Mouse (Mus musculus) lung, embryonic 16.5 days (tissue): ENCODE measurements around the gene Cldn3. TPM values are rescaled to one million over a fixed set of nuclear protein-coding genes. Genes with fewer than 3 reads are reported as not detected.

Experiments used
- ATAC-seq: fragments of 200-750 bp; cut with Nextera tagmentation; 2 replicates; pipeline ENCODE4 v1.8.0; 2017; ENCODE audit warnings: low read depth, mild to moderate bottlenecking, moderate library complexity
- H3K27ac ChIP-seq: fragments of 300-500 bp; sonication (generic); 2 replicates; pipeline ENCODE4 v1.5.1; 2014; ENCODE audit warnings: mild to moderate bottlenecking, control low read depth, low read length
- H3K27me3 ChIP-seq: fragments of 300-500 bp; sonication (generic); 2 replicates; pipeline ENCODE4 v1.6.1; 2014; ENCODE audit warnings: low read depth, low read length, mixed read lengths; ENCODE audit not compliant: control insufficient read depth, insufficient read depth
- H3K36me3 ChIP-seq: fragments of 300-500 bp; sonication (generic); 2 replicates; pipeline ENCODE4 v1.6.1; 2014; ENCODE audit warnings: low read length; ENCODE audit not compliant: control insufficient read depth, insufficient read depth
- H3K4me1 ChIP-seq: fragments of 300-500 bp; sonication (generic); replicated peaks from 2 replicates; pipeline ENCODE4 v1.6.1; 2014; ENCODE audit warnings: low read length, mixed read lengths; ENCODE audit not compliant: control insufficient read depth, insufficient read depth
- H3K4me2 ChIP-seq: fragments of 300-500 bp; sonication (generic); 2 replicates; pipeline ENCODE4 v1.6.1; 2014; ENCODE audit warnings: low read depth, low read length, control low read depth
- H3K4me3 ChIP-seq: fragments of 300-500 bp; sonication (generic); 2 replicates; pipeline ENCODE4 v1.5.1; 2014; ENCODE audit warnings: mild to moderate bottlenecking, low read length, control low read depth
- H3K9ac ChIP-seq: fragments of 300-500 bp; sonication (generic); 2 replicates; pipeline ENCODE4 v1.6.1; 2014; ENCODE audit warnings: low read length, control low read depth
- H3K9me3 ChIP-seq: fragments of 300-500 bp; sonication (generic); 2 replicates; pipeline ENCODE4 v1.6.1; 2016; ENCODE audit warnings: low read length; ENCODE audit not compliant: control insufficient read depth
- WGBS: fragments of 180-500 bp; shearing (Covaris S2); extraction: QIAGEN DNeasy Blood & Tissue Kit; methylation state at CpG from one replicate; pipeline ENCODE4 v1.1.7; 2014; 5-methylcytosine and 5-hydroxymethylcytosine counted together
- polyA plus RNA-seq: library from polyadenylated mRNA; unstranded; fragments of >200 nt; fragmentation: Nextera tagmentation; extraction: Ambion mirVana; gene quantifications from 2 replicates; pipeline ENCODE4 v1.2.1, GENCODE M21; 2015

Cldn3 gene
- polyA plus RNA-seq, 1 experiment from 2014 or later = 328 TPM

DNA sequence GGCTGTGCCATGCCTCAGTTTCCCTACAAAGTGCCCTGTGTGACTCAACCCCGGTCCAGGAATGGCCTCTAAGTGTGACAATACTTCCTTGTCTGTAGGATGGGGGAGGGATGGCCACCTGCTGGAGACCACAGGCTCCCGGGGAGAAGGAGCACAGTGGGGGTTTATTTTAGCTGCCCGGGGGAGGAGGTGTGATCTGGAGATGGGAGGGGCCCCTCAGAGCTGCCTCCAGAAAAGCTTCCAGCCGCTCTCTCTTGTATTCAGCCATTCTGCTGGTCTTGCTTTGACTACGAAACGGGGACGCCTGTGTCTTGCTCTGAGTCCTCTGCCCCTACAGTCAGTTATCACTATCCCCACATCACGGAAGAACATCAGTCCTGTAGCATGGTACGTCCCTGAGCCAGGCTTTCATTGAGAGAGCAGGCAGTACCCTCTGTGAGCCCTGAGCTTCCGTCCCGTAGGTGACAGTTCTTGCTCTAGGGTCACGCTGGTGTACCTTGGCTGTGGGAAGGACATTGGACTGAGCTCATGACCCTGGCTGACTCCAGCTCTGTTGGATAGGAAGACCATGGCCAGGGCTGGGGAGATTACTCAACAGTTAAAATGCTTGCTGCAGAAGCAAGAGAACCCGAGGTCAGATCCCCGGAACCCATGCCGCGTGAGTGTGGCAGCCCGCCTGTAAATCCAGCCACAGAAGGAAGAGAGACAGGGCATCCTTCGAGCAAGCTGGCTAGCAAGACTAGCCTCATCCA lies 49.8 kb downstream of the Cldn3 start:
- H3K4me2 ChIP-seq = no peak overlapping the region
- H3K9me3 ChIP-seq = peaks cover 5% of the 10 kb centered on the region; the same call in 1 of the 2 replicates
- no peak overlapping the region for H3K4me3 ChIP-seq
- H3K4me1 ChIP-seq = no peaks in the 10 kb centered on the region
- no peaks in the 10 kb centered on the region for H3K27me3 ChIP-seq
- H3K9ac ChIP-seq = no peak overlapping the region
- ATAC-seq = no peak
- no peak overlapping the region for H3K27ac ChIP-seq
- no peaks in the 10 kb centered on the region for H3K36me3 ChIP-seq
- 56% methylated on average over 18 of the region's 18 CpGs for WGBS

Other genes with a start within 250 kb of the Cldn3 start
- gene Eln, start 238.9 kb upstream of the Cldn3 start, polyA plus RNA-seq = 570 and 624 TPM in 2 replicates
- gene Tmem270, start 79.5 kb upstream of the Cldn3 start, polyA plus RNA-seq = not detected in 2 replicates
- 0.75 and 3.3 TPM in 2 replicates for gene Cldn13, start 70.7 kb upstream of the Cldn3 start, polyA plus RNA-seq
- gene Mettl27, start 53.8 kb upstream of the Cldn3 start, polyA plus RNA-seq = 30.6 and 33.5 TPM in 2 replicates
- 33.0 and 33.1 TPM in 2 replicates for gene Cldn4, start 39.3 kb upstream of the Cldn3 start, polyA plus RNA-seq
- 73.3 and 73.4 TPM in 2 replicates for gene Abhd11, start 22.9 kb downstream of the Cldn3 start, polyA plus RNA-seq
- 11.8 and 12.4 TPM in 2 replicates for gene Stx1a, start 37.3 kb downstream of the Cldn3 start, polyA plus RNA-seq
- 32.2 and 32.5 TPM in 2 replicates for gene Dnajc30, start 78.0 kb downstream of the Cldn3 start, polyA plus RNA-seq
- 100 and 110 TPM in 2 replicates for gene Bud23, start 78.7 kb downstream of the Cldn3 start, polyA plus RNA-seq
- gene Vps37d, start 92.1 kb downstream of the Cldn3 start, polyA plus RNA-seq = 4.2 and 5.3 TPM in 2 replicates
- 2.4 and 3.6 TPM in 2 replicates for gene Mlxipl, start 103.7 kb downstream of the Cldn3 start, polyA plus RNA-seq
- 20.6 and 22.6 TPM in 2 replicates for gene Tbl2, start 163.4 kb downstream of the Cldn3 start, polyA plus RNA-seq
- gene Bcl7b, start 182.1 kb downstream of the Cldn3 start, polyA plus RNA-seq = 53.3 and 56.2 TPM in 2 replicates
- 33.8 and 35.3 TPM in 2 replicates for gene Baz1b, start 201.1 kb downstream of the Cldn3 start, polyA plus RNA-seq